Mouse (Mus musculus) large intestine, adult 2 months (tissue): ENCODE measurements around the gene Tmbim7. TPM values are rescaled to one million over a fixed set of nuclear protein-coding genes. Genes with fewer than 3 reads are reported as not detected.
A peak's percentile ranks its signal among the peaks of the same experiment; 100 is the strongest.
"Not testable (repeated sequence)": the region's sequence is repeated elsewhere in the genome, so short reads cannot be mapped to it uniquely, and the experiment has no call there.

Experiments
- DNase-seq: peaks from one replicate; pipeline ENCODE4 v3.0.0-alpha.2; 2012; ENCODE audit warnings: low read depth, low spot score
- WGBS: fragments of 180-500 bp; shearing (Covaris S2); methylation state at CpG from one replicate; pipeline ENCODE4 v1.1.7; 2018; 5-methylcytosine and 5-hydroxymethylcytosine counted together
- polyA plus RNA-seq: library from polyadenylated mRNA; depleted of rRNA; stranded (reverse); fragments of >200 nt; gene quantifications from 2 replicates; pipeline ENCODE4 v1.2.3, GENCODE M21; 2012; rRNA removed

Gene Tmbim7
- not detected in 2 replicates for polyA plus RNA-seq

DNA sequence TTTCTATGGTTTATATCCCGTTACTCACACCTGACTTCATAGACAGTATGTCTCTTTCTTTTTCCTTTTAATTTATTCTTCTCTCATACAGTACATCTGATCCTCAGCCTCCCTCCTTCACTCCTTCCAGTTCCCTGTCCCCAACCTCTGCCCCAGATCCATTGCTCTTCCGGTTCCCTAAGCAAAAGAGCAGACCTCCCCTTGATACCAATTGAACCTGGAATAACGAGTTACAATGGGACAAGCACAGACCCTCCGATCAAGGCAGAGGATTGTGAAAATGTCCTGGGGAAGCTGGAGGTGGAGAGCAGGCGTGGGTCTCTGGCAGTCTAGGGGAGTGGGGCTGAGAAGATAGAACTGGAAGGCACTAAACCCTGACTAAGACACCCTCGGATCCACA is at the start of gene Tmbim7:
Gene Tmbim7, plus strand, starts transcription at position 301 of the 400 bp plus-strand sequence.
- WGBS = 82% methylated on average over 6 of the region's 6 CpGs
- no peak for DNase-seq

GRCm38 (mm10) chr5:3607114-3607513 is 43.9 kb upstream of the Tmbim7 start:
- WGBS = 95% methylated on average over 9 of the region's 9 CpGs
- DNase-seq = no peak

DNA sequence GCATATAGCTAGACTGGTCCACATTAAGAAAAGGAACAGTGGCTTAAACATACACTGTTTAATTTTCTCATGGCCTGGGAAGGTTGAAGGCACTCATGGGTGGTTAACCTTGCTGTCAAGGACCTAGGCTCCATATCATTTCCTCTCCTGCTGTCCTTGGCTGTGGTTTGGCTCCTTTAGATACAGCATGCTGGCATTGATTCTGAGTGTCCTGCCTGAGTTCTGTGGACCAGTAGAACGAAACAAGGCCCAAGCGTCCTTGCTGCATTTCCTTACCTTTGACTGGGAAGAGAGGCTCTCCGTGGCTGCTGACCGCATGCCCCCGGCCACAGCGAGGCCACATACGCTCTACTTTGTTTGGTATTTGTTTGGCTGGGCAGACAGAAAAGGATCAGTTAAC is 41.7 kb upstream of the Tmbim7 start:
- WGBS = 95% methylated on average over 7 of the region's 7 CpGs
- DNase-seq = no peak

DNA sequence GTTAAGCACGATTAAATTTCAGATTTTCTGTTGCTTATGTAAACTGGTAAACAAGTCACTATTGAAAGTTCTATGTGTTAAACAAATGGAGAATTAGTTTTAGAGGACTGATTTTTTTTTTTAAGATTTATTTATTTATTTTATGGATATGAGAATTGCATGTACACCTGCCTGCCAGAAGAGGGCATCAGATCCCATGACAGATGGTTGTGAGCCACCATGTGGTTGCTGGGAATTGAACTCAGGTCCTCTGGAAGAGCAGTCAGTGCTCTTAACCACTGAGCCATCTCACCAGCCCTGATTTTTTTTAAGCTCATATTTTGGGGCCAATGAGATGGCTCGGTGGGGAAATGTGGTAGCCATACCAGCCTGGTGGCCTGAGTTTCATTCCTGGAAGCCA is 39.1 kb upstream of the Tmbim7 start:
- WGBS = 93% methylated on average over 2 of the region's 2 CpGs
- DNase-seq = not testable (repeated sequence)

DNA sequence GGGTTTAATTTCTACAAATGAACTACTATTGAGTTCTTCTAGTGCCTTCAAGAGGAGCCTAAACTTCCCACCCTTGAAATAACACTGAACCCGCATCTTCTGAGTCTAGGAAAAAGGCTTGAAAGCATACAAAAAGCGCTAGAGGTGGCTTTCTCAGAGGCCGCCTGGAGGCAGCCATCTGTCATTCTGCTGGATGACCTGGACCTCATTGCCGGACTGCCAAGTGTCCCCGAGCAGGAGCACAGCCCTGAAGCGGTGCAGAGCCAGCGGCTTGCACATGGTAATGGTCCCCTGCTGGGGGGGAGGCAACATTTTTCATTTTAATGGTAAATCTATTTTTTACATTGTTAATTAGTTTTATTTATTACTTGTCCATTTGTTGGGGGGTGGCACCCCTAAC is 30.5 kb upstream of the Tmbim7 start:
- WGBS = 94% methylated on average over 7 of the region's 7 CpGs
- no peak for DNase-seq

DNA sequence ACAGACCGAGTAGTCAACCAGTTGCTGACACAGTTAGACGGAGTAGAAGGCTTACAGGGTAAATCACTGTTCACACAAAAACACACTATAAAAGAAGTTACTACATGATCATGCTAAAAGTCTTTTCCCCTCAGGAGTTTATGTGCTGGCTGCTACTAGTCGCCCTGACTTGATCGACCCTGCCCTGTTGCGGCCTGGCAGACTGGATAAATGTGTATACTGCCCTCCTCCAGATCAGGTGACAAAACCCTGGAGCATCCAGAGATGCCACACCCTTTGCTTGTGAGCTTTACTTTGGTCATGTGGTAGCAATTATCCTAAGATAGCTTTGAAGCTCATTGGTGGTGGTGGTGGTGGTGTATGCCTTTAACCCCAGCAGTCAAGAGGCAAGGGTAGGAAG is 20.9 kb upstream of the Tmbim7 start:
- no peak for DNase-seq
- 84% methylated on average over 5 of the region's 5 CpGs for WGBS

DNA sequence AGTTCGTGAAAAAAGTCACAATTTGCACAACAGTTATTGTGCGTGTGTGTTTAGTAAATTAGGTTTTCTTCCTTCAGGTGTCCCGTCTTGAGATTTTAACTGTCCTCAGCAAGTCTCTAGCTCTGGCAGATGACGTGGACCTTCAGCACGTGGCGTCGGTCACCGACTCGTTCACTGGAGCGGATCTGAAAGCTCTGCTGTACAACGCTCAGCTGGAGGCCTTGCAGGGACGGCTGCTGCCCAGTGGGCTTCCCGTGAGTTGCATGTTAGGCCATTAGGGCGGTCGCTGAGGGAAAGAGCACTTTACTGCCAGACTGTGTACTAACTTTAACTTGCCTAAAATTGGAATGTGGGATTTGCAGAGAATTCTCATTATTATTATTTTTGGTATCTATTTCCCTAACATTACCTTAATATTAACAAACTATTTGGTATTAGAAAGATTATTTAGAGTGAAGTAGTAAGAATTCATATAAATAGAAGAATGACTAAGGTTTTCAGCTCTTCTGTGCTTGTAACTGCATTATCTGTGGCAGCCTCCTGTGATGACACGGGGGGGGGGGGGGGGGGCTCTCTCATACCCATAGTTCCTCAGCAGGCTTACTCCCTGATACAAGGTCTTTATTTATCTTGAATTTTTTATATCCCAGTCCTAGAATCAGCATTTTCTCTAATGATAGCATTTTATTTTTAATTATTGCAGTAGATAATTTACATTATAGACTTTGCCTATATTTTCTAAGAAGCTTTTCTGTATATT is 19.3 kb upstream of the Tmbim7 start:
- DNase-seq = no peak
- 81% methylated on average over 16 of the region's 16 CpGs for WGBS

DNA sequence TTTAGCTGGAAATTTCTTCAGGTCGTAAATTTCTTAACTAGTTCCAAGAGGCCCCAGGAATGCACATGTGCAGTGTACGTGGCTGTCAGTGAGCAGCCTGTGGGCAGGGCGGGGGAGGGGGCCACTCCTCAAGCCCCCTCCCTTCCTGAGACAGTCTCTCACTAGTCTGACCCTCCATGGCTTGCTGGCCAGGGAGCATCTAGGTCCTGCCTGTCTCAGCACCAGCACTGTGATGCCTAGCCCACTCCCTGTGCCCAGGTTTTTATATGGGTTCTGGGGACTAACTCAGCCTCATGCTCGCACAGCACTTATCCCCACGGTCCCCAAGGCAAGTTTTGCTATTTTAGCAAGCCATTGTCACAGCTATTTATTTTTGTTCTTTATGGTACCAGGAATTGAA is 18.7 kb upstream of the Tmbim7 start:
- no peak for DNase-seq
- 86% methylated on average over 5 of the region's 5 CpGs for WGBS

DNA sequence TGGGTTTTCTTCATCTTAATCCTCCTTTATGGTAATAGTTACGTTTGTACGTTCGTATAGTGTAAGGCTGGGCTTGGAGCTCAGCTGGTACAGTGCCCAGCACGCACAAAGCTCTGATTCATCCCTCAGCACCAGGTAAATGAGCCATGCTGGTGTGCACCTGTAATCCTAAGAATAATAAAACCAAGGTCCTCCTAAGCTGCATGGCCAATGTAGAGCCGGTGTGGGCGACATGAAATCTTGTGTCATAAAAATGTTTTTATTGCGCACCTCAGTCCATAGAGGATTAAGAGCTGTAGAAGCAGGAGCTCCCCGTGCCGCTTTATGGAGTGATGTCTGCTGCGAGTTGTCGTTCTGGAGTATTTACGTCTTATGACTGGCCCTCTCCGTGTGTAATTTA is 17.7 kb upstream of the Tmbim7 start:
- no peak for DNase-seq

GRCm38 (mm10) chr5:3633951-3634350 is 17.0 kb upstream of the Tmbim7 start:
- no peak for DNase-seq
- 78% methylated on average over 4 of the region's 4 CpGs for WGBS

More for the DNA sequence above, 17.7 kb upstream of the Tmbim7 start:
- 50% methylated on average over 13 of the region's 13 CpGs for WGBS

DNA sequence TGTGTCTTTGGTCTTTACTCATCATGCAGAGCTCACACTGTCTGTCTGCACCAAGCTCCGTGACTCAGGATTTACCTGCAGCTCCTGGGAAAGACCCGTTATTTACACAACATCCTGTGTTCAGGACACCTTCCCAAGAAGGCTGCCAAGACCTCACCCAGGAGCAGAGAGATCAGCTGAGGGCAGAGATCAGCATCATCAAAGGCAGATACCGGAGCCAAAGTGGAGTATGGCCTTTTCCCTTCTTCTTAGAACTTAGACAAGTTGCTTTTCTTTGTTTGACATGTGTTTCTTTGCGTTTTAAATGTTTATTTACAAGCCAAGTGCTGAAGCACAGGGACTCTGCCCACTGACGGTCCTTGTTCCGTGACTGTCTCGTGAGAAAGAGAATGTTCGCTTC is 15.7 kb upstream of the Tmbim7 start:
- DNase-seq = no peak
- WGBS = 77% methylated on average over 8 of the region's 8 CpGs

- 92% methylated on average over 6 of the region's 6 CpGs for WGBS
- no peak for DNase-seq
Observed at GRCm38 (mm10) chr5:3644621-3645020, 6.4 kb upstream of the Tmbim7 start.

- WGBS = 83% methylated on average over 6 of the region's 6 CpGs
- no peak for DNase-seq
Observed at GRCm38 (mm10) chr5:3645326-3645725, 5.7 kb upstream of the Tmbim7 start.

GRCm38 (mm10) chr5:3646539-3646938 is 4.4 kb upstream of the Tmbim7 start:
- 9% methylated on average over 6 of the region's 6 CpGs for WGBS

DNA sequence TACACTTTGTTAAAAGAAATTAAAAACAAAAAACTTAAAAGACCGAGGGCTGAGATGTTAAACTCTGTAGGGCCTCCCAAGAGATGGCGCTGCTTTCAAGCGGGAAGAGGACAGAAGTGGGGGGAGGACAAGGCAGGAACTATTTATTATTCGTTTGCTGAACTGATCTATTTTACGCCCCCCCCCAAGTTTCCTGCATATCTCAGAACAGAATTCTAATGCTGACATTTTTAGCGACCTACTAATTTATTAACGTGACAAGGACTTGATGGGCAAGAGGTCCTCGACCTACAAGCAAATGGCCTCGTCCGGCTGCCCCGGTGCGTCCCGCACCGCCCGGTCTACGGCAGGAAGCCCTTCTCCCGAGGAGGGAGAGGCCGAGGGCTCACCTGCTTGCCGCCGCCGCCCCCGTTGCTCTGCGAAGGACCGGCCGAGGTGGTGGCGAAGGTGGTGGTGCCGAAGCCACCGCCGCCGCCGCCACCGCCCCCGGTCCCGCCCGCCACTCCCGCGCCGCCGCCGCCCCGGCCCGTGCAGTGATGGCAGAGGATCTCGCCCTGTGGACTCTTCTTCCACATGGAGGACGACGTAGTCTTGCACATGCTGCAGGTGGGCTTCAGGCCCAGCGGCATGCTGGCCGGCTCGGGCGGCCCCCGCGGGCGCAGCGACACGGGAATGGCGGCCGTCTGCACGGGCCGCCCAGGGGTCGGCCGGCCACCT is 3.8 kb upstream of the Tmbim7 start:
- DNase-seq = peak; percentile 39
- WGBS = under 1% methylated on average over 60 of the region's 60 CpGs

More at GRCm38 (mm10) chr5:3646539-3646938, 4.4 kb upstream of the Tmbim7 start:
- no peak for DNase-seq

- peak; percentile 62 for DNase-seq
- under 1% methylated on average over 44 of the region's 46 CpGs for WGBS
Observed at GRCm38 (mm10) chr5:3647708-3648121, 3.3 kb upstream of the Tmbim7 start.

- DNase-seq = no peak
- 28% methylated on average over 4 of the region's 4 CpGs for WGBS
Observed at GRCm38 (mm10) chr5:3648206-3648848, 2.7 kb upstream of the Tmbim7 start.

DNA sequence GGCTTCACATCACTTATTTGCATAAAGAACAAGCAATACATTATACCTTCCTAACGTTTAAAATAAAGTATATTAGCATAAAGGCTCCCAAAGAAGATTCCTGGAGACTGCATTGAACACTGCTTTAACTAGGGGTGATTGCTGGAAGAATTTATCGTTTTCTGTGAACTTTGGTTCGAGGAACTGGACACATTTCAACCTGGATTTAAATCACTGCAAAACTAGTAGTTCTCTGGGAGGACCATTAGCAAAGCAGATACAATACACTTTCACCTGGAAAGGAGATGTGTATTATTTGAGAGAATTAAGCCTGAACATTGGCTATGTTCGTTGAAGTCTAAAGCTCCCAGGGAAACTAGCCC is 2.2 kb upstream of the Tmbim7 start:
- WGBS = 64% methylated on average over 4 of the region's 4 CpGs
- DNase-seq = no peak

- no peak for DNase-seq
- 84% methylated on average over 5 of the region's 5 CpGs for WGBS
Observed at GRCm38 (mm10) chr5:3651621-3652020, 640 bp downstream of the Tmbim7 start.

GRCm38 (mm10) chr5:3652903-3653575 is 2.1 kb downstream of the Tmbim7 start:
- WGBS = 92% methylated on average over 16 of the region's 25 CpGs

More at GRCm38 (mm10) chr5:3652903-3653575, 2.1 kb downstream of the Tmbim7 start:
- not testable (repeated sequence) for DNase-seq
